Mouse (Mus musculus): ENCODE data around the gene Ttc23.

DNA sequence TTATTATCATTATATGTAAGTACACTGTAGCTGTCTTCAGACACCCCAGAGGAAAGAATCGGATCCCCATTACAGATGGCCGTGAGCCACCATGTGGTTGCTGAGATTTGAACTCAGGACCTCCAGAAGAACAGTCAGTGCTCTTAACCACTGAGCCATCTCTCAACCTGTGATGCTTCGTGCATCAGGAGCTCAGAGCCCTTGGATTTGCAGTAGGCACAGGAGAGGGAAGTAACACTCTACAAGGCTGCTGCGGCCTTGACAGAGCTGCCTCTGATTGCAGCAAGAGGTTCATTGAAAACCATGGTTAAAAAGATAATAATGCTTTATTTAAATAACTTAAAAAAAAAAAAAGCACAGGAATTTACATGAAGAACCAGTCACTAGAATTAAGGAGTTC is 1.2 kb downstream of the Ttc23 start:
- TF ChIP-seq CTCF (IDR thresholded peaks at IDR 0.05; ENCODE audit: borderline replicate concordance, insufficient read depth, low read depth, low read length), result no peak
- TF ChIP-seq POLR2A (IDR thresholded peaks at IDR 0.05; ENCODE audit: borderline replicate concordance, insufficient read depth, low read length), result no peak
